Mouse (Mus musculus) hindbrain, embryonic 15.5 days (tissue): Measurements from ENCODE around the gene Tnrc6b. TPM values are rescaled to one million over a fixed set of nuclear protein-coding genes. Genes with fewer than 3 reads are reported as not detected.

Experiments
- ATAC-seq: fragments of 200-750 bp; cut with Nextera tagmentation; 2 replicates; pipeline ENCODE4 v1.8.0; 2017; ENCODE audit warnings: low read depth, moderate number of reproducible peaks, moderate TSS enrichment; ENCODE audit not compliant: low FRiP score
- H3K27ac ChIP-seq: fragments of 300-500 bp; sonication (generic); replicated peaks from 2 replicates; pipeline ENCODE4 v1.5.1; 2015; ENCODE audit warnings: mild to moderate bottlenecking, inconsistent platforms
- H3K27me3 ChIP-seq: fragments of 300-500 bp; sonication (generic); 2 replicates; pipeline ENCODE4 v1.6.1; 2015; ENCODE audit warnings: control low read depth, inconsistent platforms
- H3K36me3 ChIP-seq: fragments of 300-500 bp; sonication (generic); 2 replicates; pipeline ENCODE4 v1.6.1; 2015; ENCODE audit warnings: control low read depth, inconsistent platforms
- H3K4me1 ChIP-seq: fragments of 300-500 bp; sonication (generic); replicated peaks from 2 replicates; pipeline ENCODE4 v1.6.1; 2015; ENCODE audit warnings: control low read depth, inconsistent platforms
- H3K4me2 ChIP-seq: fragments of 300-500 bp; sonication (generic); 2 replicates; pipeline ENCODE4 v1.6.1; 2015; ENCODE audit warnings: moderate library complexity, mild to moderate bottlenecking, inconsistent platforms
- H3K4me3 ChIP-seq: fragments of 300-500 bp; sonication (generic); 2 replicates; pipeline ENCODE4 v1.5.1; 2015; ENCODE audit warnings: mild to moderate bottlenecking, inconsistent platforms
- H3K9ac ChIP-seq: fragments of 300-500 bp; sonication (generic); 2 replicates; pipeline ENCODE4 v1.6.1; 2015; ENCODE audit warnings: inconsistent platforms
- H3K9me3 ChIP-seq: fragments of 300-500 bp; sonication (generic); 2 replicates; pipeline ENCODE4 v1.6.1; 2016; ENCODE audit warnings: control low read depth, inconsistent platforms
- WGBS: fragments of 180-500 bp; shearing (Covaris S2); methylation state at CpG from one replicate; pipeline ENCODE4 v1.1.7; 2015; 5-methylcytosine and 5-hydroxymethylcytosine counted together
- polyA plus RNA-seq: library from polyadenylated mRNA; unstranded; fragments of >200 nt; fragmentation: Nextera tagmentation; extraction: Ambion mirVana; gene quantifications from 2 replicates; pipeline ENCODE4 v1.2.1, GENCODE M21; 2015

Gene Tnrc6b
- polyA plus RNA-seq, 1 experiment from 2014 or later, result 31.7 TPM

- Histone ChIP-seq H3K27ac (no peak overlapping the region), H3K4me1 (peaks cover 26% of the 10 kb centered on the region), H3K4me3 (no peak overlapping the region), H3K9ac (no peak overlapping the region), H3K4me2 (peak overlapping the region; percentile 45), H3K36me3 (no peaks in the 10 kb centered on the region), H3K9me3 (no peaks in the 10 kb centered on the region), H3K27me3 (no peaks in the 10 kb centered on the region)
- ATAC-seq, result peak; percentile 85
- WGBS, result 7% methylated on average over 7 of the region's 7 CpGs
Observed at GRCm38 (mm10) chr15:80704267-80704666, 6.8 kb upstream of the Tnrc6b start.

GRCm38 (mm10) chr15:80705828-80706549 lies 5.1 kb upstream of the Tnrc6b start:
- no peaks in the 10 kb centered on the region for H3K27me3 ChIP-seq
- H3K9me3 ChIP-seq, result no peaks in the 10 kb centered on the region
- H3K4me3 ChIP-seq, result peak overlapping the region; percentile 32
- peak overlapping the region; percentile 68 for H3K27ac ChIP-seq
- H3K4me1 ChIP-seq, result peaks cover 37% of the 10 kb centered on the region
- no peaks in the 10 kb centered on the region for H3K36me3 ChIP-seq
- H3K4me2 ChIP-seq, result peak overlapping the region; percentile 63
- 27% methylated on average over 18 of the region's 18 CpGs for WGBS
- ATAC-seq, result no peak
- H3K9ac ChIP-seq, result peak overlapping the region; percentile 35; the same call in 1 of the 2 replicates

DNA sequence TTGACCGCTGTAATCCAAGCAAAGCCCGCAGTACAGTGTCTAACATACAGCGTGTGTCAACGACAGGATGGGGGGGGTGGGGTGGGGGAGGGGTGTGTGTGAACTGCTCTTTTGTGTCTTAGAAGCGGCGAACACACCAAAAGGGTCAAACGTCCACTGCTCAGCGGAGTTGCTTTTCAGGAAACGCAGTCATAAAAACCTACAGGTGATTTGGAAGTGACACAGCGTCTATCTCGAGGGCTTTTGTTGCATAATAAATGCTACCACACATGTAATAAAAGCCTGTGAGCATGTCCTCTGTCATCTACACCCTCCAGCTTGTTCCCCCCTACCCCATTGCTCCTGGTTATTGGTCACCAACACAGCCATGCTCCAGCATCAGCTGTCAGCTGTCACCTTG lies 4.5 kb upstream of the Tnrc6b start:
- Histone ChIP-seq H3K9ac (peak overlapping the region; percentile 35; the same call in 1 of the 2 replicates), H3K27me3 (no peaks in the 10 kb centered on the region), H3K4me1 (peaks cover 37% of the 10 kb centered on the region), H3K27ac (peak overlapping the region; percentile 68), H3K36me3 (no peaks in the 10 kb centered on the region), H3K4me2 (peak overlapping the region; percentile 63), H3K4me3 (peak overlapping the region; percentile 32), H3K9me3 (no peaks in the 10 kb centered on the region)
- ATAC-seq, result no peak
- WGBS, result 17% methylated on average over 11 of the region's 11 CpGs

GRCm38 (mm10) chr15:80707088-80707487 lies 4.0 kb upstream of the Tnrc6b start:
- no peak overlapping the region; the same call in 1 of the 2 replicates for H3K4me3 ChIP-seq
- H3K9me3 ChIP-seq, result no peaks in the 10 kb centered on the region
- peak overlapping the region; percentile 78 for H3K27ac ChIP-seq
- H3K4me2 ChIP-seq, result peak overlapping the region; percentile 63
- no peak; the same call in 1 of the 2 replicates for ATAC-seq
- no peaks in the 10 kb centered on the region for H3K27me3 ChIP-seq
- peaks cover 39% of the 10 kb centered on the region for H3K4me1 ChIP-seq
- H3K9ac ChIP-seq, result no peak overlapping the region
- no peaks in the 10 kb centered on the region for H3K36me3 ChIP-seq
- WGBS, result 40% methylated on average over 8 of the region's 8 CpGs

GRCm38 (mm10) chr15:80709593-80709992 lies 1.5 kb upstream of the Tnrc6b start:
- H3K27ac ChIP-seq, result 0 out of 2 replicates have a peak overlapping the region, but pooled peaks have one; percentile 94
- H3K4me1 ChIP-seq, result peaks cover 46% of the 10 kb centered on the region
- no peaks in the 10 kb centered on the region for H3K27me3 ChIP-seq
- peak overlapping the region; percentile 6; the same call in 1 of the 2 replicates for H3K4me3 ChIP-seq
- WGBS, result 43% methylated on average over 6 of the region's 6 CpGs
- no peak overlapping the region for H3K9ac ChIP-seq
- H3K4me2 ChIP-seq, result peak overlapping the region; percentile 20; the same call in 1 of the 2 replicates
- H3K9me3 ChIP-seq, result no peaks in the 10 kb centered on the region
- no peak for ATAC-seq
- H3K36me3 ChIP-seq, result no peaks in the 10 kb centered on the region

DNA sequence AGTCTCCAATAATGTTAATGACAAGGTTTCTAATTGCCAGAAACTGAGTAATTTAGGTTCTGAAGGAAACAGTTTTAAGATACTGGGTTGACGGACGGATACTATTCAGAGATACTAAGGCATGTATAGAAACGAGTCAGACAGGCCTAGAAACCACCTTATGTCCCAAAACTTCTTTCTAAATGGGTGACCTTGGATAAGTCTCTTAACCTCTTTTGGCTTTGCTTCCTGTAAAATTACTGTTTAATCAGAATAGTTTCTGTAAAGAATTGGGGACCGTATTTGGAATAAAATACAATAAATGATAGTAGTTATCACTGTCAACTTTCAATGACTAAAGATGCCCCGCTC lies 881 bp upstream of the Tnrc6b start:
- Histone ChIP-seq H3K9ac (no peak overlapping the region), H3K4me2 (peak overlapping the region; percentile 56), H3K9me3 (no peaks in the 10 kb centered on the region), H3K27me3 (no peaks in the 10 kb centered on the region), H3K36me3 (no peaks in the 10 kb centered on the region), H3K4me1 (peaks cover 46% of the 10 kb centered on the region), H3K4me3 (peak overlapping the region; percentile 90), H3K27ac (peak overlapping the region; percentile 94)
- 13% methylated on average over 5 of the region's 5 CpGs for WGBS
- ATAC-seq, result no peak

DNA sequence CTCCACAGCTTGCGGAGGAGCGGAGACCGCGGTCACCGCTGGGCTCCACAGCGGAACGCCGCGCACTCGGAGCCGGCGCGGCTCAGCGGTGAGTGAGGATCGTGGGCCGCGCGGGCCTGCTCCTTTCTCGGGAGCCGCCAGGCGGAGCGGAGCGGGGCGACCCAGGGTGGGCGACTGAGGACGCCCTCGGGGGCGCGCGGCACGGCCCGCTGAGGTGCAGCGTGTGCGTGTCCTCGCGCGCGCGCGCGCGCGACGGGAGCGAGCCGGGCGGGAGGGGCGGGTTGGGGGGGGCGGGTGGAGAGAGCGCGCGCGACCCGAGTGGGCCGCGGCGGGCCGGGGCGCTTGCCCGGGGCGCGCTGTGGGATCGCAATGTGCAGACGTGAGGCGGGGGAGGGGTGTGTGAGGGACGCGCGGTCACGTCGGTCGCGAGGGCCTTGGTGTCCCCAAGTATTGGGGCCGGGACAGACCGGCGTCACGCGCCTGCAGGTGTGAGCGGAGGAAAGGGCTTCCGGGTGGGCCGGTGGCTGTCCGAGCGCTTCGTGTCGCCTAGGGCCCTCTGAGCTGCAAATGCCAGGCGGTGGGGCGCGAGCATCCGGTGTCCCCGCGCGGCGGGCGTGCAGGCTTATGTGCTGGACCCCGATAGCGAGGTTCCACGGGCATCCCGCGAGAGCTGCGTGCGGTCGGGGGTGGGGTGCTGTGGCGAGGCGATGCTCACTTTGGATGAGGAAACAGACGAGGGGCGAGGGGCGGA lies 463 bp downstream of the Tnrc6b start:
- H3K9me3 ChIP-seq, result no peaks in the 10 kb centered on the region
- under 1% methylated on average over 77 of the region's 106 CpGs for WGBS
- peak overlapping the region; percentile 90 for H3K9ac ChIP-seq
- ATAC-seq, result peak; percentile 48
- H3K27ac ChIP-seq, result peak overlapping the region; percentile 94
- no peaks in the 10 kb centered on the region for H3K27me3 ChIP-seq
- no peaks in the 10 kb centered on the region for H3K36me3 ChIP-seq
- peak overlapping the region; percentile 90 for H3K4me2 ChIP-seq
- peak overlapping the region; percentile 90 for H3K4me3 ChIP-seq
- peaks cover 36% of the 10 kb centered on the region for H3K4me1 ChIP-seq

DNA sequence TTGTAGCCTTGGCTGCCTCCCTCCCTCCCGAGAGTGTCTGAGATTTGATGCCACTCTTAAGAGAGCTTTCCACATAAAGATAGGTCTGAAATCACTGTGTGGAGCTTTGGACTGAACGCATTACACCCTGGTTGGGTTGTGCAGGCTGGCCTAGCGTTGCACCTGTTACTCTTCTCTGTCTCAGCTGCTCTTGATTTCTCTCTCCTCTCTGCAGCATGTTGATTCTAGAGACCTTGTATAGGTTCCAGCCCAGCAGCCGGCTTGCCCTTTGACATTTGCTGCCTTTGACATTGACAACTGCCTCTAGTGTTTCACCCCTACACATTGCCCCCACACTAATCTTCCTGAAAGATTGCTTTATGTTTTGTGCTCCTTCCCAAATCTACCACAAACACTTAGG lies 3.2 kb downstream of the Tnrc6b start:
- 83% methylated on average over 4 of the region's 4 CpGs for WGBS
- Histone ChIP-seq H3K4me2 (no peak overlapping the region), H3K36me3 (no peaks in the 10 kb centered on the region), H3K27ac (no peak overlapping the region), H3K9ac (no peak overlapping the region), H3K4me1 (peaks cover 19% of the 10 kb centered on the region), H3K27me3 (no peaks in the 10 kb centered on the region), H3K4me3 (no peak overlapping the region), H3K9me3 (no peaks in the 10 kb centered on the region)
- no peak for ATAC-seq

DNA sequence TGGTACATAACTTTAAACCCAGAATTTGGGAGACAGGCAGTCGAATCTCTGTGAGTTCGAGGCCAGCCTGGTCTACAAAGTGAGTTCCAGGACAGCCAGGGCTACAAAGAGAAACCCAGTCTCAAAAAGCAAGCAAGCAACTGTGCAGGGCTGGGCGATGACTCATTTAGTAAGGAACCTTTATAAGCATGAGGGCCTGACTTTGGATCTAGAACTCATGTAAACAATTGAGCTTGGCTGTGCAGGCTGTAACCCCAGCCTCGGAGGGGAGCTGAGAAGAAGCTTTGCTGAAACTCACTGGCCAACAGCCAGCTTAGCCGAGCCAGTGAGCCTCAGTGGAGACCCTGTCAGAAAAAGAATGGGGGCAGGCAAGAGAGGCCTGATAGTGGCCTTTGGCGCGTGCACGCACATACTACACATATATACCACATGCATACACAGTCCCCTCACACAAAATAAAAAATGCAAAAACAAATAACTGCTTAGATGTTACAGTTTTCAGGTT lies 5.6 kb downstream of the Tnrc6b start:
- WGBS, result 81% methylated on average over 8 of the region's 8 CpGs
- Histone ChIP-seq H3K4me3 (no peak overlapping the region), H3K9me3 (no peaks in the 10 kb centered on the region), H3K36me3 (no peaks in the 10 kb centered on the region), H3K9ac (no peak overlapping the region), H3K4me2 (no peak overlapping the region), H3K27ac (peak overlapping the region; percentile 15; the same call in 1 of the 2 replicates), H3K27me3 (no peaks in the 10 kb centered on the region), H3K4me1 (peaks cover 9% of the 10 kb centered on the region)
- no peak for ATAC-seq

GRCm38 (mm10) chr15:80717431-80717830 lies 6.3 kb downstream of the Tnrc6b start:
- H3K4me3 ChIP-seq, result no peak overlapping the region
- no peak overlapping the region for H3K9ac ChIP-seq
- WGBS, result 48% methylated on average over 1 of the region's 1 CpGs
- no peaks in the 10 kb centered on the region for H3K36me3 ChIP-seq
- H3K4me1 ChIP-seq, result peaks cover 3% of the 10 kb centered on the region
- no peaks in the 10 kb centered on the region for H3K27me3 ChIP-seq
- no peak for ATAC-seq
- no peaks in the 10 kb centered on the region for H3K9me3 ChIP-seq
- H3K27ac ChIP-seq, result peak overlapping the region; percentile 15; the same call in 1 of the 2 replicates
- no peak overlapping the region for H3K4me2 ChIP-seq

- no peaks in the 10 kb centered on the region for H3K4me1 ChIP-seq
- no peaks in the 10 kb centered on the region for H3K36me3 ChIP-seq
- no peak overlapping the region for H3K9ac ChIP-seq
- no peaks in the 10 kb centered on the region for H3K27me3 ChIP-seq
- no peak for ATAC-seq
- H3K27ac ChIP-seq, result no peak overlapping the region
- WGBS, result 85% methylated on average over 5 of the region's 5 CpGs
- no peaks in the 10 kb centered on the region for H3K9me3 ChIP-seq
- H3K4me2 ChIP-seq, result no peak overlapping the region
- H3K4me3 ChIP-seq, result no peak overlapping the region
Observed at GRCm38 (mm10) chr15:80720249-80720648, 9.1 kb downstream of the Tnrc6b start.

DNA sequence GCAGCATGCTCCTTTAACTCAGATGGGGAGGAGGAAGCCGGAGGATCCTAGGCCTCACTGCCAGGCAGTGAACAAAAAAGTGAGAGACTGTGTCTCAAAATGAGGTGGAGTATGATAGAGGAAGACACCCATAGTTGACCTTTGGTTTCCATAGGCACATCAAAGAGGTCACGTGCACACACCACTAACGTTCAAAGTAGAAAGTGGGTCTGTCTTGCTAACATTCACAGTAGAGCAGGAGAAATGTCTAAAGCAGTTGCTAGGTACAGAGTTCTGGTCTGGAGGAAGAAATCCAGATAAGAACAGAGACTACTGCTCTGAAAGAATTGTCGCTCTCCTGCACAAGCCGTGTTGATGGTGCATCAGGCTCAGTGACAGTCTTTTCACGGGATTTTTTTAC lies 10.7 kb downstream of the Tnrc6b start:
- Histone ChIP-seq H3K4me3 (no peak overlapping the region), H3K27me3 (no peaks in the 10 kb centered on the region), H3K9me3 (no peaks in the 10 kb centered on the region), H3K4me2 (no peak overlapping the region), H3K4me1 (no peaks in the 10 kb centered on the region), H3K27ac (no peak overlapping the region), H3K36me3 (no peaks in the 10 kb centered on the region), H3K9ac (no peak overlapping the region)
- ATAC-seq, result no peak
- 84% methylated on average over 6 of the region's 6 CpGs for WGBS
